Mouse (Mus musculus): ENCODE results near the gene Susd1. TPM values are rescaled to one million over a fixed set of nuclear protein-coding genes. Genes with fewer than 3 reads are reported as not detected.

Gene Susd1
- polyA plus RNA-seq (2012; rRNA removed): 3.5 and 4.0 TPM in 2 replicates

- peak; percentile 9 to 18 for DNase-seq
- H3K4me3 ChIP-seq (replicated peaks; ENCODE audit: insufficient read depth, low read depth, low read length): peak within 1 kb of the TSS; percentile 32
- TF ChIP-seq CTCF (IDR thresholded peaks at IDR 0.05; ENCODE audit: borderline replicate concordance, insufficient read depth, low read depth, low read length): no peak
- no peak for TF ChIP-seq POLR2A (IDR thresholded peaks at IDR 0.05; ENCODE audit: borderline replicate concordance, insufficient read depth, low read length)
- H3K27me3 ChIP-seq (ENCODE audit: control insufficient read depth, insufficient read depth, low read length): no peaks in the 10 kb centered on the region; the same call in 1 of the 2 replicates
- no peak within 1 kb of the TSS for H3K27ac ChIP-seq (ENCODE audit: insufficient read depth, low read length)
- H3K4me1 ChIP-seq (ENCODE audit: control insufficient read depth, insufficient read depth, low read length): no peaks in the 10 kb centered on the region
- 1% methylated on average over 74 of the region's 75 CpGs for WGBS
Observed at GRCm38 (mm10) chr4:59437990-59438854, at the start of gene Susd1. Gene Susd1, minus strand, starts transcription at chr4:59438633.

DNA sequence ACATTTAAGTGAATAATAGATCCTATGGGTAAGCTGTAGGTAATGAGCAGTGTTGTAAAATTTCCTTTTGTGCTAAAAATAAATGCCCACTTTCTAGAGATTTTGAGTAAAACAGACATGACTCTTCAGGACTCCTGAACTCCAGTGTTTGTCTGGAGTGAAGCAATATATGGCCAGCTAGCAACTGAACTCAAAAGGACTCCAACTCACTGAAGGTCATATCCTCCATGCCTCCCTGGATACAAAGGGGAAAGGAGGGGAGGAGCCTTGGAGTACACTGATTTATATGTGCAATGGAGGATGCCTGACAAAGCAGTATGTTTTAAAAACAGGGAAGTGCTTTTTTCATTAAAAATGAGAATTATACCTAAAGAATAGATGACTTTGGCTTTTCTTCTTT, 32.9 kb upstream of the Susd1 start:
- no peak for TF ChIP-seq CTCF (IDR thresholded peaks at IDR 0.05; ENCODE audit: borderline replicate concordance, insufficient read depth, low read depth, low read length)
- TF ChIP-seq POLR2A (IDR thresholded peaks at IDR 0.05; ENCODE audit: borderline replicate concordance, insufficient read depth, low read length): no peak
- H3K4me3 ChIP-seq (replicated peaks; ENCODE audit: insufficient read depth, low read depth, low read length): no peak overlapping the region
- H3K27me3 ChIP-seq (ENCODE audit: control insufficient read depth, insufficient read depth, low read length): no peaks in the 10 kb centered on the region
- H3K27ac ChIP-seq (ENCODE audit: insufficient read depth, low read length): no peak overlapping the region
- H3K4me1 ChIP-seq (ENCODE audit: control insufficient read depth, insufficient read depth, low read length): no peaks in the 10 kb centered on the region
- DNase-seq: no peak

- Histone ChIP-seq H3K27ac (ENCODE audit: insufficient read depth, low read length) (no peak overlapping the region), H3K4me1 (ENCODE audit: control insufficient read depth, insufficient read depth, low read length) (no peaks in the 10 kb centered on the region), H3K27me3 (ENCODE audit: control insufficient read depth, insufficient read depth, low read length) (no peaks in the 10 kb centered on the region), H3K4me3 (replicated peaks; ENCODE audit: insufficient read depth, low read depth, low read length) (no peak overlapping the region)
- WGBS: 81% methylated on average over 2 of the region's 2 CpGs
- no peak for DNase-seq
- TF ChIP-seq CTCF (IDR thresholded peaks at IDR 0.05; ENCODE audit: borderline replicate concordance, insufficient read depth, low read depth, low read length) (no peak), POLR2A (IDR thresholded peaks at IDR 0.05; ENCODE audit: borderline replicate concordance, insufficient read depth, low read length) (no peak)
Observed at GRCm38 (mm10) chr4:59465449-59465848, 27.0 kb upstream of the Susd1 start.

GRCm38 (mm10) chr4:59464661-59465060, 26.2 kb upstream of the Susd1 start:
- 82% methylated on average over 6 of the region's 6 CpGs for WGBS
- Histone ChIP-seq H3K4me1 (ENCODE audit: control insufficient read depth, insufficient read depth, low read length) (no peaks in the 10 kb centered on the region), H3K27ac (ENCODE audit: insufficient read depth, low read length) (no peak overlapping the region), H3K27me3 (ENCODE audit: control insufficient read depth, insufficient read depth, low read length) (no peaks in the 10 kb centered on the region), H3K4me3 (replicated peaks; ENCODE audit: insufficient read depth, low read depth, low read length) (no peak overlapping the region)
- DNase-seq: no peak
- TF ChIP-seq POLR2A (IDR thresholded peaks at IDR 0.05; ENCODE audit: borderline replicate concordance, insufficient read depth, low read length) (no peak), CTCF (IDR thresholded peaks at IDR 0.05; ENCODE audit: borderline replicate concordance, insufficient read depth, low read depth, low read length) (no peak)

- 65% methylated on average over 6 of the region's 6 CpGs for WGBS
Observed at GRCm38 (mm10) chr4:59462494-59462893, 24.1 kb upstream of the Susd1 start.

GRCm38 (mm10) chr4:59461116-59461727, 22.8 kb upstream of the Susd1 start:
- DNase-seq: no peak
- TF ChIP-seq CTCF (IDR thresholded peaks at IDR 0.05; ENCODE audit: borderline replicate concordance, insufficient read depth, low read depth, low read length) (no peak), POLR2A (IDR thresholded peaks at IDR 0.05; ENCODE audit: borderline replicate concordance, insufficient read depth, low read length) (no peak)
- Histone ChIP-seq H3K4me3 (replicated peaks; ENCODE audit: insufficient read depth, low read depth, low read length) (no peak overlapping the region), H3K4me1 (ENCODE audit: control insufficient read depth, insufficient read depth, low read length) (no peaks in the 10 kb centered on the region), H3K27ac (ENCODE audit: insufficient read depth, low read length) (no peak overlapping the region), H3K27me3 (ENCODE audit: control insufficient read depth, insufficient read depth, low read length) (no peaks in the 10 kb centered on the region)
- WGBS: 70% methylated on average over 11 of the region's 11 CpGs

More at GRCm38 (mm10) chr4:59462494-59462893, 24.1 kb upstream of the Susd1 start:
- no peaks in the 10 kb centered on the region for H3K27me3 ChIP-seq (ENCODE audit: control insufficient read depth, insufficient read depth, low read length)
- TF ChIP-seq POLR2A (IDR thresholded peaks at IDR 0.05; ENCODE audit: borderline replicate concordance, insufficient read depth, low read length): no peak
- TF ChIP-seq CTCF (IDR thresholded peaks at IDR 0.05; ENCODE audit: borderline replicate concordance, insufficient read depth, low read depth, low read length): no peak
- H3K4me3 ChIP-seq (replicated peaks; ENCODE audit: insufficient read depth, low read depth, low read length): no peak overlapping the region
- H3K27ac ChIP-seq (ENCODE audit: insufficient read depth, low read length): no peak overlapping the region
- H3K4me1 ChIP-seq (ENCODE audit: control insufficient read depth, insufficient read depth, low read length): no peaks in the 10 kb centered on the region
- DNase-seq: no peak

- Histone ChIP-seq H3K4me3 (replicated peaks; ENCODE audit: insufficient read depth, low read depth, low read length) (no peak overlapping the region), H3K27ac (ENCODE audit: insufficient read depth, low read length) (no peak overlapping the region), H3K27me3 (ENCODE audit: control insufficient read depth, insufficient read depth, low read length) (no peaks in the 10 kb centered on the region), H3K4me1 (ENCODE audit: control insufficient read depth, insufficient read depth, low read length) (no peaks in the 10 kb centered on the region)
- 85% methylated on average over 13 of the region's 13 CpGs for WGBS
- no peak for DNase-seq
- TF ChIP-seq CTCF (IDR thresholded peaks at IDR 0.05; ENCODE audit: borderline replicate concordance, insufficient read depth, low read depth, low read length) (no peak), POLR2A (IDR thresholded peaks at IDR 0.05; ENCODE audit: borderline replicate concordance, insufficient read depth, low read length) (no peak)
Observed at GRCm38 (mm10) chr4:59459216-59459955, 21.0 kb upstream of the Susd1 start.

Measured in cerebellum, adult 2 months (tissue).